Mouse (Mus musculus): ENCODE data around the gene Frzb. TPM values are rescaled to one million over a fixed set of nuclear protein-coding genes. Genes with fewer than 3 reads are reported as not detected.

The Frzb gene
- polyA plus RNA-seq, 1 experiment from 2014 or later: 2.2 TPM

DNA sequence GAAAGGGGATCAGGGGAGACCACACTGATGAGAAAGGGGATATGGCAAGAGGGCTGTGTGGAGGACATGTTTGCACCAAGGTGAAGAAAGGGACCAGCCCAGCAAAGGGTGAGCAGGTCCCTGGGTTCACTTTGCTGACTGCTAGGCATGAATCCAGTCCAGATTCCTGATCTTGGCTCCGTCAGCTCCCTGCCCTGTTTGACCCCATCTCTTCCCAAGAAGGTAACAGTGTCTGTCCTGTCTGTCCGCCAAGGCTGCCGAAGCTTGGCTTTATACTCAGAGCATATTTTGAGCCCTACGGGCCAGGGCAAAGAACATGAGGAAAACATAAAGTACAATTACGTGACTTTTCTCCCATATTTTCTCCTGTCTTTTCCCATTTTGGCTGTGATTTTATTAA lies 67.6 kb downstream of the Frzb start:
- no peaks in the 10 kb centered on the region for H3K27me3 ChIP-seq (ENCODE audit: control insufficient read depth, insufficient read depth, low read depth, low read length)
- no peaks in the 10 kb centered on the region; the same call in 1 of the 2 replicates for H3K9me3 ChIP-seq (replicated peaks; ENCODE audit: control insufficient read depth, low read length, poor library complexity, severe bottlenecking)
- WGBS: 95% methylated on average over 5 of the region's 5 CpGs
- H3K27ac ChIP-seq (ENCODE audit: low read length): no peak overlapping the region
- H3K4me3 ChIP-seq (ENCODE audit: low read depth, low read length): no peak overlapping the region
- H3K9ac ChIP-seq (ENCODE audit: low read depth, low read length): no peak overlapping the region
- H3K4me2 ChIP-seq (ENCODE audit: low read length): no peak overlapping the region
- no peaks in the 10 kb centered on the region for H3K36me3 ChIP-seq (ENCODE audit: control insufficient read depth, insufficient read depth, low read length)
- ATAC-seq: no peak
- H3K4me1 ChIP-seq (ENCODE audit: control insufficient read depth, insufficient read depth, low read length): no peaks in the 10 kb centered on the region

DNA sequence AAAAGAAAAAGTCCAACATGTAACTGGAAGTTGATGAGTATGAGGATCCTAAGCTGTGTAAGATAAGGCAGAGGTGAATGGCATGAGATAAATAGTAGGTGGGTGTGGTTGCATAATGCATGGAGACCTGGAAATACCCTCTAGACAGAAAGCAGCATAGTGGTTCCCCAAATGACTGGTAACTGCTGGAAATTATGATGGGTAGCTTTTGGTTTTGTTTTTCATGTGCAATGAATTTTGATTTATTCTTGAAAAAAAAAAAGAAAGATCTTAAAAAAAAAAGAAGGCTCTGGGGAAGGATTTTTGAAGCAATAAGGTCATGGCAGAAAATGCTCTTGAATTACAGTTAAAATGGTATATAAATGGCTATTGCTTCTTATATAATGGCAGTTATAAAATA lies 72.5 kb downstream of the Frzb start:
- Histone ChIP-seq H3K4me1 (ENCODE audit: control insufficient read depth, insufficient read depth, low read length) (no peaks in the 10 kb centered on the region), H3K9me3 (replicated peaks; ENCODE audit: control insufficient read depth, low read length, poor library complexity, severe bottlenecking) (no peaks in the 10 kb centered on the region; the same call in 1 of the 2 replicates), H3K4me3 (ENCODE audit: low read depth, low read length) (no peak overlapping the region), H3K9ac (ENCODE audit: low read depth, low read length) (no peak overlapping the region), H3K4me2 (ENCODE audit: low read length) (no peak overlapping the region), H3K27ac (ENCODE audit: low read length) (no peak overlapping the region), H3K27me3 (ENCODE audit: control insufficient read depth, insufficient read depth, low read depth, low read length) (no peaks in the 10 kb centered on the region), H3K36me3 (ENCODE audit: control insufficient read depth, insufficient read depth, low read length) (no peaks in the 10 kb centered on the region)
- ATAC-seq: no peak

DNA sequence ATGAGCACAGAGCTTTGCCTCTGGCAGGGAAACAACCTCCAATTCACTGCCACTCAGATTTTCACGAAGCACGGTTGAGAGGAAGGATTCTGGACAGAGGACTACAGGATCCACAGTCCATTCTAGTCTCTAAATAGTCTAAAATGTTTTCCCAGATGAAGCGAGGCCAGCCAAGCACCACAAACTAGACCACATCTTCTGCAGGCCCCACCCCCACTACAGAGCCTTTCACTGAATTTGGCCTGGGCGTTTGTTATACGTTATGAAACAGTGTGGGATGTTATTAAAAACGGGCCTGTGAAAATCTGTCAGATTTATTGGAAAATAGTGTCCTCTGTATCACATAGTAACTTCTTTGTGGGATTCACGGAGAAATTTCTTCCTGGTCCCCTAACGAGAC lies 76.0 kb downstream of the Frzb start:
- ATAC-seq: no peak
- 85% methylated on average over 8 of the region's 8 CpGs for WGBS
- H3K4me1 ChIP-seq (ENCODE audit: control insufficient read depth, insufficient read depth, low read length): no peaks in the 10 kb centered on the region

More for the DNA sequence above, 76.0 kb downstream of the Frzb start:
- Histone ChIP-seq H3K9ac (ENCODE audit: low read depth, low read length) (no peak overlapping the region), H3K27me3 (ENCODE audit: control insufficient read depth, insufficient read depth, low read depth, low read length) (no peaks in the 10 kb centered on the region), H3K27ac (ENCODE audit: low read length) (no peak overlapping the region), H3K36me3 (ENCODE audit: control insufficient read depth, insufficient read depth, low read length) (no peaks in the 10 kb centered on the region), H3K9me3 (replicated peaks; ENCODE audit: control insufficient read depth, low read length, poor library complexity, severe bottlenecking) (no peaks in the 10 kb centered on the region), H3K4me3 (ENCODE audit: low read depth, low read length) (no peak overlapping the region), H3K4me2 (ENCODE audit: low read length) (no peak overlapping the region)

Other genes starting within 250 kb of the Frzb start
- gene Prdx6b, start 155.2 kb downstream of the Frzb start, polyA plus RNA-seq (2015; fragmentation: Nextera tagmentation; extraction: Ambion mirVana): not detected in 2 replicates
- 64.7 and 69.4 TPM in 2 replicates for gene Dnajc10, start 132.2 kb downstream of the Frzb start, polyA plus RNA-seq (2015; fragmentation: Nextera tagmentation; extraction: Ambion mirVana)
- 92.3 and 99.6 TPM in 2 replicates for gene Nckap1, start 133.8 kb upstream of the Frzb start, polyA plus RNA-seq (2015; fragmentation: Nextera tagmentation; extraction: Ambion mirVana)
- 17.8 and 18.0 TPM in 2 replicates for gene Dusp19, start 169.4 kb upstream of the Frzb start, polyA plus RNA-seq (2015; fragmentation: Nextera tagmentation; extraction: Ambion mirVana)
- gene Nup35, start 169.6 kb upstream of the Frzb start, polyA plus RNA-seq (2015; fragmentation: Nextera tagmentation; extraction: Ambion mirVana): 55.8 and 55.9 TPM in 2 replicates